Mouse (Mus musculus): ENCODE results near the gene C1galt1. TPM values are rescaled to one million over a fixed set of nuclear protein-coding genes. Genes with fewer than 3 reads are reported as not detected.

Gene C1galt1
- polyA plus RNA-seq, 1 experiment from 2014 or later = 2.7 TPM

DNA sequence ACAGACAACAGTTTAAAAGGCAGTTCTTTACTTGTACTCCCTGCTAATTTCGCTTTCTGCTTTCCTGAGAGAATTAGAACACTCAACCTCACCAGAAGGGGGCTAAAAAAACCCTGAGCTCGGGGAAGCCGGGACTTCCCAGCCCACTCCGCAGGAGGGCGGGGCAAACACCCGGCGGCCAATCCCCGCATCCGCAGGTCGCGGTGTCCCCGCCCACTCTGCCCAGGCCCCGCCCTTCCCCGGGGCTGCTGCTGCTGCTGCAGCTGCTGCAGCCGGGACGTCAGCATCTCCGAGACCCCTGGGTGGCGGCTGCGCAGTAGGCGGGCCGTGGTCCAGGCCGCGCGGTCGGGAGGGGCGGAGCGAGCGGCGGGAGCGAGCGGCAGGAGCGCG is 235 bp upstream of the C1galt1 start:
- 0% methylated on average over 20 of the region's 33 CpGs for WGBS
- peaks cover 22% of the 10 kb centered on the region for H3K4me1 ChIP-seq (ENCODE audit: insufficient read depth, low read length)
- peak overlapping the region; percentile 81 for H3K4me3 ChIP-seq (ENCODE audit: low read length)
- H3K27ac ChIP-seq (ENCODE audit: low read length) = peak overlapping the region; percentile 92
- H3K36me3 ChIP-seq (ENCODE audit: insufficient read depth, low read length) = no peaks in the 10 kb centered on the region
- H3K4me2 ChIP-seq (replicated peaks; ENCODE audit: low read depth, low read length) = peak overlapping the region; percentile 56
- no peaks in the 10 kb centered on the region for H3K9me3 ChIP-seq (ENCODE audit: low read length)
- H3K27me3 ChIP-seq (ENCODE audit: insufficient read depth, low read length) = no peaks in the 10 kb centered on the region
- ATAC-seq (ENCODE audit: low FRiP score, low TSS enrichment) = peak; percentile 99
- H3K9ac ChIP-seq (replicated peaks; ENCODE audit: low read length) = peak overlapping the region; percentile 94

DNA sequence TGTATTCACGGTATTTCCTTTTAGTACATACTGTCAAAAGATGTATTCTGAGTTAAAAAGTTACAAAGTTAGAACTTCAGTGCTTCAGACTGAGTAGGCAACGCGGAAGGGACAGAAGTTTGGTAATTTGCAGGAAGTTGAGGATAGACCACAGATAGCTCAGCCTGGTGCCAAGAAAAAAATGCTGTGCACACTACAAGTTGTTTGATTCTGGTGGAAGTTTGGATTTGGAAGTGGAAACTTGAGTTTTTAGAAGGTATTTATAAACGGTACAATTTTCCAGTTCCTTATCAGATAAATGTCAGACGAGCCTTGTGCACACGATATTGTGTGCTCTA is 1.0 kb downstream of the C1galt1 start:
- Histone ChIP-seq H3K9ac (replicated peaks; ENCODE audit: low read length) (0 out of 2 replicates have a peak overlapping the region, but pooled peaks have one; percentile 29), H3K27me3 (ENCODE audit: insufficient read depth, low read length) (no peaks in the 10 kb centered on the region), H3K27ac (ENCODE audit: low read length) (no peak overlapping the region), H3K9me3 (ENCODE audit: low read length) (no peaks in the 10 kb centered on the region), H3K4me3 (ENCODE audit: low read length) (peak overlapping the region; percentile 81), H3K4me1 (ENCODE audit: insufficient read depth, low read length) (peaks cover 25% of the 10 kb centered on the region), H3K36me3 (ENCODE audit: insufficient read depth, low read length) (no peaks in the 10 kb centered on the region), H3K4me2 (replicated peaks; ENCODE audit: low read depth, low read length) (peak overlapping the region; percentile 56)
- WGBS = 11% methylated on average over 6 of the region's 6 CpGs
- no peak for ATAC-seq (ENCODE audit: low FRiP score, low TSS enrichment)

DNA sequence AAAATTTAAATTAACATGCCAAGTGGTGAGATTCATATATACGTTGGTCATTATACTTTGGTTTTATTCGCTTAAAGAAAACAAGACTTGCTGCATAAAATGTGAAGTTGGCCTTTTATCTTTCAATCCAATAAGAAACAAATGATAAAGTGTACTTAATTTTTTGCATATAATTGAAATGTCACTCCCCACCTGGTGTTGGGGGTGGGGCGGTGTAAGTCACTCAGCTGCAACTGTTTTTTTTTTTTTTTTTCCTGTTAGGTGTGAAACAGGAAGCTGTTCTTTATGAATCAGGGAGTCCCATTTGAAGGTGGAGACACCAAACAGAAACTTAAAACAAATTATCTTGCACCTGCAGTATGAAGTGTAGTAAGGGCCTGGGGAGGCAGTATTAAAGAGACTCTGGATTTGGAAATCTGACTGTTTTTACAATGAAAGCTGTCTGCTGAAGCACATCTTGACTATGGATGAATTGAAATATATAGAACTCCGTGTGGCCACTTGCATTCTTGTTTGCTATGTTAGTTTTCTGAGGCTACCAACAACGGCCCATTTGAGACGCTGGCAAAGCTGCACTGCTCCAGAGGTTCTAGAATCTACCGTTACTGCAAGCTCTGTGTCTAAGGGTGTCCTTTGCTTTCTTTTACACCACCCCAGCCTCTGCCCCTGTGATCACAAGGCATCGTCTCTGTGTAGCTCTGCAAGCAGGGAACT is 2.2 kb downstream of the C1galt1 start:
- peak overlapping the region; percentile 3; the same call in 1 of the 2 replicates for H3K4me3 ChIP-seq (ENCODE audit: low read length)
- 69% methylated on average over 8 of the region's 8 CpGs for WGBS
- H3K9ac ChIP-seq (replicated peaks; ENCODE audit: low read length) = peak overlapping the region; percentile 41

DNA sequence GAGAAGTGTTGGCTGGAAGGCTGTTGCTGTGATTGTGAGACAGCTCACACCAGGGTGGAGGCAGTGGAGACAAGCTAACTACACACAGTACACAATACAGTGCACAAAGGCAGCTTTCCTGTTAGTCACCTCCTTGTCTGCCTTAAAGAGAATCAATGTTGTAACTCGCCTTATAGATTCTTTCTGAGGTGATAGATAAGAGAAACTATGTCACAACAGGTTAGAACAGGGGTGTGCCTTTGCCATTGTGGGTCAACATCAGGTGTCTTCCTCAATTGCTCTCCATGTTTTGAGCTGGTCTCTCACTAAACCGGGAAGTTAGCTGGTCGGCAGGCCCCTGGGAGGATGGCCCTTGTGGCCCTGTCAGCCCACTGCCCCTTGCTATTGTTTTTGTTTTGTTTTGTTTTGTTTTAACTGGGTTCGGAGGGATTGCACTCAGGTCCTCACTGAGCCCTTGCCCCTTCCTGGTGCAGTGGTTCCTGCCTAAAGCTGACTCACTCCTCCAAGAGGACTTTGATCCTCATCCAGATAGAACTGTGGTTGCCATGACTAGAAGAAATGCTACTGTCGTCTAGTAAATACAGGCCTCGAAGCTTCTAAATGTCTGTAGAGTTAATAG is 3.4 kb downstream of the C1galt1 start:
- Histone ChIP-seq H3K27ac (ENCODE audit: low read length) (no peak overlapping the region), H3K4me2 (replicated peaks; ENCODE audit: low read depth, low read length) (no peak overlapping the region), H3K9me3 (ENCODE audit: low read length) (no peaks in the 10 kb centered on the region), H3K4me1 (ENCODE audit: insufficient read depth, low read length) (peaks cover 25% of the 10 kb centered on the region), H3K27me3 (ENCODE audit: insufficient read depth, low read length) (no peaks in the 10 kb centered on the region), H3K36me3 (ENCODE audit: insufficient read depth, low read length) (no peaks in the 10 kb centered on the region), H3K9ac (replicated peaks; ENCODE audit: low read length) (no peak overlapping the region), H3K4me3 (ENCODE audit: low read length) (no peak overlapping the region)
- no peak for ATAC-seq (ENCODE audit: low FRiP score, low TSS enrichment)
- WGBS = 56% methylated on average over 6 of the region's 6 CpGs

More for the DNA sequence above, 2.2 kb downstream of the C1galt1 start:
- ATAC-seq (ENCODE audit: low FRiP score, low TSS enrichment) = no peak
- H3K27me3 ChIP-seq (ENCODE audit: insufficient read depth, low read length) = no peaks in the 10 kb centered on the region
- H3K4me2 ChIP-seq (replicated peaks; ENCODE audit: low read depth, low read length) = peak overlapping the region; percentile 35; the same call in 1 of the 2 replicates
- H3K4me1 ChIP-seq (ENCODE audit: insufficient read depth, low read length) = peaks cover 25% of the 10 kb centered on the region
- H3K36me3 ChIP-seq (ENCODE audit: insufficient read depth, low read length) = no peaks in the 10 kb centered on the region
- no peaks in the 10 kb centered on the region for H3K9me3 ChIP-seq (ENCODE audit: low read length)
- H3K27ac ChIP-seq (ENCODE audit: low read length) = no peak overlapping the region

DNA sequence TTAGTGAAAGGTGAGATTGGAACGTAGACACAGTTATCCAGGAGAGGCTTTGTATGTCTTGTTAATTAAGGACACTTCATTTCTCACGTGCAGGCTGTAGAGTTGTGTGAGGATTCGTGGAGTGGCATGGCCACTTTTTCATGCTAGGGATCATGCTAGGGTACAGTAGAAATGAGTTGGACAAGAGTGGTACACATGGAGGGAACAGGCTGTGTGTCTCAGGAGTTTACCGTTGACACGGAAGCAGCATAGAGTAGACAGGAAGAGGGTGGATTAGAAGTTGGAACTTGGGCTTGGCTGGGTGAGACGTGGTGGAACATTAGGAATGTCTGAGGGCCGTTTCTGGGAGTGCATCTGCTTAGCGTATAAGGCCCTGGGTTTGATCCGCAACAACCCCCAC is 4.1 kb downstream of the C1galt1 start:
- Histone ChIP-seq H3K9ac (replicated peaks; ENCODE audit: low read length) (no peak overlapping the region), H3K4me3 (ENCODE audit: low read length) (no peak overlapping the region), H3K4me1 (ENCODE audit: insufficient read depth, low read length) (peaks cover 25% of the 10 kb centered on the region), H3K27me3 (ENCODE audit: insufficient read depth, low read length) (no peaks in the 10 kb centered on the region), H3K27ac (ENCODE audit: low read length) (no peak overlapping the region), H3K9me3 (ENCODE audit: low read length) (no peaks in the 10 kb centered on the region), H3K36me3 (ENCODE audit: insufficient read depth, low read length) (no peaks in the 10 kb centered on the region), H3K4me2 (replicated peaks; ENCODE audit: low read depth, low read length) (no peak overlapping the region)
- no peak for ATAC-seq (ENCODE audit: low FRiP score, low TSS enrichment)
- 89% methylated on average over 9 of the region's 9 CpGs for WGBS

DNA sequence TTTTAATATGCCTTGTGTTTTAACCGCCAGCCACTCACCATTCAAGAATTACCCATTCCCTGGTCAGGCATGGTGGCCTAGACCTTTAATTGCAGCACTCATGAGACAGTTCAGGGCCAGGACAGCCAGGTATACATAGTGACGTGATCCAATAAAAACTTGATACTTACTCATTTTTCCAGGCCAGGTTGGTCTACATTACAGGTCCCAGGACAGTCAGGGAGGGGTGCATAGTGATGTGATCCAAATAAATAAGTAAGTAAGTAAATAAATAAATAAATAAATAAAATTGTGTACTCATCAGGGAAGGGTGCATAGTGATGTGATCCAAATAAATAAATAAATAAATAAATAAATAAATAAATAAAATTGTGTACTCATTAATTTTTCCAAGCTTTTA is 6.4 kb downstream of the C1galt1 start:
- H3K27ac ChIP-seq (ENCODE audit: low read length) = no peak overlapping the region
- no peak overlapping the region for H3K4me2 ChIP-seq (replicated peaks; ENCODE audit: low read depth, low read length)
- no peak overlapping the region for H3K4me3 ChIP-seq (ENCODE audit: low read length)
- no peaks in the 10 kb centered on the region for H3K27me3 ChIP-seq (ENCODE audit: insufficient read depth, low read length)
- H3K9ac ChIP-seq (replicated peaks; ENCODE audit: low read length) = no peak overlapping the region
- H3K9me3 ChIP-seq (ENCODE audit: low read length) = no peaks in the 10 kb centered on the region
- H3K4me1 ChIP-seq (ENCODE audit: insufficient read depth, low read length) = peaks cover 22% of the 10 kb centered on the region
- ATAC-seq (ENCODE audit: low FRiP score, low TSS enrichment) = no peak
- WGBS = 83% methylated on average over 2 of the region's 2 CpGs
- no peaks in the 10 kb centered on the region for H3K36me3 ChIP-seq (ENCODE audit: insufficient read depth, low read length)

DNA sequence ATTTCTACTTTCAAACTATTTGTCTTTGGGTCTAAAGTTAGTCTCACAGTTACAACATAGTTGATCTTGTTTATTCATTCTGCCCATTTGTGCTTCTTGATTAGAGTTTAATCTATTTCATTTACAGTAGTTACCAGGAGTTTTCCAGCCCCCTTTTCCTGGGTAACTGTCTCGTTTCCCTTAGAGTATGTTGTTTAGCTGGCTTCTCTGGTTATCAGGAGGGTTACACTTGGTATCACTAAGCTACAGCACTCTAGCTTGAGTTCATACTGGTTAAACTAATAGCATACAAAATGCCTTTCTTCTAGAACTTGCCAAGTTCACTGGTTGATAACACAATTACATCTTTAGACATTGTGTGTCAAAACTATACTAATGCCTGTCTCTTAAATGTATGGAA is 8.3 kb downstream of the C1galt1 start:
- Histone ChIP-seq H3K4me1 (ENCODE audit: insufficient read depth, low read length) (peaks cover 18% of the 10 kb centered on the region), H3K27ac (ENCODE audit: low read length) (no peak overlapping the region), H3K9me3 (ENCODE audit: low read length) (no peaks in the 10 kb centered on the region), H3K4me3 (ENCODE audit: low read length) (no peak overlapping the region), H3K9ac (replicated peaks; ENCODE audit: low read length) (no peak overlapping the region), H3K36me3 (ENCODE audit: insufficient read depth, low read length) (no peaks in the 10 kb centered on the region), H3K27me3 (ENCODE audit: insufficient read depth, low read length) (no peaks in the 10 kb centered on the region), H3K4me2 (replicated peaks; ENCODE audit: low read depth, low read length) (no peak overlapping the region)
- ATAC-seq (ENCODE audit: low FRiP score, low TSS enrichment) = no peak
- WGBS = 54% methylated on average over 1 of the region's 1 CpGs

DNA sequence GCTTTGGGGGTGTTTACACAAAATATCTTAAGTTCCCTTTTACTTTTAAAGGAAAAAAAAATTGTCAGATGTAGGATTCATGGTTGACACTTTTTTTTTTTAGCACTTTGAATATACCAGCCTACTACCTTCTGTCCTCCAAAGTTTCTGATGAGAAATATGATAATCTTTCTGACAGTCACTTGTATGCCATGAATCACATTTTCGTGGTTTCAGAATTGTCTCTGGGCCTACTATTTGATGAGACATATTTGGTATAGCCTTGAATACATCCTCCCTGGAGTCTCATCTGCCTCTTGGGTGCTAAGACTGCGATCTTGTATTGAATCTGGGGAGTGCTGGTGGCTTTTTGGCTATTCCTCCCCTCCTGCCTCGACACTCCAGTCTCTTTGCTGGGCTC is 8.8 kb downstream of the C1galt1 start:
- no peak for ATAC-seq (ENCODE audit: low FRiP score, low TSS enrichment)

DNA sequence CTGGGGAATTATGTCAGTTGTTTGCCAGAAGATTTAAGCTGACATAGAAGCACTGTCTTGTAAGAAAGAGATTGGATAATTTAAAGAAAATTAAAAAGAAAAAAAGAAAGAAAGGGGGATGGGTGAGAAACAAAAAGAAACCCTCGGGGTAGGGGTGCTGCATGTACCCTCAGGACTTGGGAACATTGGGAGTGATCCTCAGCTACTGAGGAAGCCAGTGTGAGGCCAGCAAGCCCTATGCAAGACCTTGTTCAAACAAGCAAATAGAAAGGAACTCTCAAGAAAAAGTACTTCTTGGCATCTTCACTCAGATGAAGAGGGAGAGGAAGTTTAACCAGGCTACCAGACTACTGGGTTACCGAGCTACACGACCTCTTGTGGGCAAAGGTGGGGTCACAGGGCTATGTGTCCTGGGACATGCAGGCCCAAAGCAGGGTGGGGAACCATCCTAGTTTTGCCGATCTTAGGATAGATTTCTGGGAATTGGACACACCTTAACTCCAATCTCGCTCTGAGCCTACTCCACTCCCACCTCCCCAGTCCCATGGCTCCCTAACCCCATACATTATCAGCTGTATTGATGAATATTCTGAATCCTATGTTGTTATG is 12.1 kb downstream of the C1galt1 start:
- H3K4me2 ChIP-seq (replicated peaks; ENCODE audit: low read depth, low read length) = no peak overlapping the region
- H3K27ac ChIP-seq (ENCODE audit: low read length) = no peak overlapping the region
- 0 out of 2 replicates have a peak, but pooled peaks have one; percentile 15 for ATAC-seq (ENCODE audit: low FRiP score, low TSS enrichment)
- H3K4me1 ChIP-seq (ENCODE audit: insufficient read depth, low read length) = peaks cover 14% of the 10 kb centered on the region; the same call in 1 of the 2 replicates
- H3K9ac ChIP-seq (replicated peaks; ENCODE audit: low read length) = no peak overlapping the region
- H3K4me3 ChIP-seq (ENCODE audit: low read length) = no peak overlapping the region
- H3K9me3 ChIP-seq (ENCODE audit: low read length) = no peaks in the 10 kb centered on the region
- WGBS = 70% methylated on average over 5 of the region's 5 CpGs
- no peaks in the 10 kb centered on the region for H3K27me3 ChIP-seq (ENCODE audit: insufficient read depth, low read length)
- no peaks in the 10 kb centered on the region for H3K36me3 ChIP-seq (ENCODE audit: insufficient read depth, low read length)

More for the DNA sequence above, 8.8 kb downstream of the C1galt1 start:
- Histone ChIP-seq H3K27ac (ENCODE audit: low read length) (no peak overlapping the region), H3K9me3 (ENCODE audit: low read length) (no peaks in the 10 kb centered on the region), H3K36me3 (ENCODE audit: insufficient read depth, low read length) (no peaks in the 10 kb centered on the region), H3K27me3 (ENCODE audit: insufficient read depth, low read length) (no peaks in the 10 kb centered on the region), H3K9ac (replicated peaks; ENCODE audit: low read length) (no peak overlapping the region), H3K4me1 (ENCODE audit: insufficient read depth, low read length) (peaks cover 13% of the 10 kb centered on the region), H3K4me3 (ENCODE audit: low read length) (no peak overlapping the region), H3K4me2 (replicated peaks; ENCODE audit: low read depth, low read length) (no peak overlapping the region)
- 71% methylated on average over 3 of the region's 3 CpGs for WGBS

All from kidney, embryonic 16.5 days (tissue).